Mouse (Mus musculus): ENCODE data around the gene Rcbtb2.

Gene Rcbtb2

DNA sequence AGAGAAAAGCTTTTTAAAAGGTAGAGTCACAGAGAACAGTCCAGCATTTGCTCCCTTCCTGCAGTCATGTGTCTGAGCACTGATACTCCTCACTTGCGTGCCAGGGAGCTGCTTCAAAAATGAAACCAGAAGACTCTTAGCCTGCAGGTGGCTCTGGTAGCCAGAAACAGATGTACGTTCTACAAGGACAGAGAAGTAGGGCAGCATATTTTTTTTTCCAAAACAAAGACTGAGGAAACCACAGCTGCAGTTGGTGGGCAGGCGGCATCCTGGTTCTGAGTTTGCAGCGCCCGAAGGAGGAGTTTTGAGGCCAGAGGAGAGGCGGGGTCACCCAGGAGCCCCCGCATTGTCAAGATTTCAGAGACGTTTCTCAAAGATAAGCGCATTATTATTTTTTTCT lies 5.9 kb upstream of the Rcbtb2 start:
- DNase-seq (ENCODE audit: low spot score): no peak

DNA sequence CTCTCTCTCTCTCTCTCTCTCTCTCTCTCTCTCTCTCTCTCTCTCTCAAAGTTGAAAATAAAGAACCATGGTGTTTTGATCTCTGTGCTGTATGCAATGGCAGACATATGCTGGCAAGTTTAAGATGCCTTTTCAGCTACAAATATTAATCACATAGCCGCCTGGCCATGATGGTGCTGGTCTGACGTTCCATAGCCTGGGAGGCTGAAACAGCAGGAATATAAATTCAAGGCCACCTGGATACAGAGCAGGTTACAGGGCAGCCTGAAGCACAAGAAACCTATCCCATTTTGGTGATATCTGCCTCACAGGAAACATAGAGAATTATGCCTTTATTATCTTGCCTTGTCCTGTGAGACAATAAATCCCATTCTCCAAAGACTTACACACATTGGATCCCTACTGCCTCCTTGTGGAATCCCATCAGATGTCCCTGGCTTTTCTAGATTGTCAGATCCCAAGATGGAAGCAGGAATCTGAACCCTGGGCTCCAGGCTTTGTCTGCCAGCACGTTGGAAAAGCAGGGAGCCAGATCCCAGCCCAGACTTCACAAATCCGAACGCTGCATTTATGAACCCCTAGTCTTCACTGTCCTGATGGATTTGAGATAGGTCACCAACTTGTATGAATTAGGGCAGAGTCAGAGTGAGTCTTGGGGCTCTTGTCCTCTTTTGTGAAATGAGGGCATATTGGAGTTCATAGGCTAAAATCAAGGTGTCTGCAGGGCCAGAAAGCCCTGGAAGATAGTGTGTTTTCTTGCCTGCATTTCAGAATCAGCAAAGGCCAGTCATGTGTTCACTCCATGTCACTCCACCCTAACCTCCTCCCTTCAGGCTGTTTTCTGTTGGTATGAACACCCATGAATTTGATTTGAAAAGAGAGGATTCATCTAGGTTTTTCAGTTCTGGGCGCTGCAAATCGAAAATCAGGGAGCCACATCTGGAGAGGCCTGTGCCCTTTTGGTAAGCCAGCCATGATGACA lies 5.1 kb upstream of the Rcbtb2 start:
- DNase-seq (ENCODE audit: low spot score): no peak

DNA sequence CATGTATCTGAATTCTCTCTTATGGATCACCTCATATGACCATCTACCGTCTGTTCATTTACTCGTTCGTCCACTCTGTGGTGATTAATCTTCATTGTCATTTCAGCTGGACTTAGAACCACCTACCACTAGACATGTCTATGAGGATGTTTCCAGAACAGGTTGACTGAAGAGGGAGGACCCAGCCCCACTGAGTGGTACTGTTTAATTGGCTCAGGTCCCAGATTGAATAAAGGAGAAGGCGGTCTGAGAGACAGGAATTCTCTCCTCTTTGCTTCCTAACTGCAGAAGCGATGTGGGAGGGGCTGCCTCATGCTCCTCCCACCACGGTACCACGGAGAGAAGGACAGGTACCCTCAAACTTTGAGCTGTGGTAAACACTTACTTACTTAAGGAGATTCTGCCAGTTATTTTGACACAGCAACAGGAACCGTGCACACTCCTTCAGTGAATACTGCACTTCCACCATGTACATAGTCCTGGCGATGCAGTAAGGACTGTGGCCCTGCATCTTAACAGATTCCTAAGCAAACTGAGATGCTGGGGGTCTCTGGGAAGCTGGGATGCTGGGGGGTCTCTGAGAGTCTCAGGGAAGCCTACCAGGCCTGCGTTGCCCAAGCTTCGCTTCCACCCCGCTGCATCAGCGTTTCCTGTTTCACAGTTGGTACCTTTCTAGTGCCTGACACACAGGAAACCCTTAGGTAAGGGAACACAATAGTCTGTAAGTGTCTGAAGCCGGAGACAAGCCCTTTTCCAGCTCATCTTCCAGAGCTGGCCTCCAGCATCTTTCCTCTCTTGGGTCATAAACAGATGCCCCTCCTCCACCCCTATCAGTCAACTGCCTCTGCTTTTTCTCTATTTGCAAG lies 4.1 kb upstream of the Rcbtb2 start:
- DNase-seq (ENCODE audit: low spot score): no peak

DNA sequence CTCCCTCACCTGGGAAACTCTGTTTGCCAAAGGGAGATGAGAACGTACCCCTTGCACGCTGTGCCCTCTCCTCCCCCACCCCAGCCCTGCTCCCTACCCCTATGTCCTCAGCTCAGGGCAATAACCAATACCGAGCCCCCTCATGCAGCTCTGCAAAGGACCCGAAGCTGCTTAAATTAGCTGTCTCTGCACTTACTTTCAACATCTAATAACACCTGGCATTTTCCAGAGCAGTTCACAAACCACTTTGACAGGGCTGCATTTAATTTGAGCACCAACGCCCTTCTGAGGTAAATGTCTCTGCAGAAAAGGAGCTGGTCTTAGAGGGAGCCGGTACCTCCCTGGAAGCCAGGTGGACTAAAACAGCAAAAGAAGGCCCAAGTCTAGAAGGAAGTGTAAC lies 3.4 kb upstream of the Rcbtb2 start:
- DNase-seq (ENCODE audit: low spot score): no peak

DNA sequence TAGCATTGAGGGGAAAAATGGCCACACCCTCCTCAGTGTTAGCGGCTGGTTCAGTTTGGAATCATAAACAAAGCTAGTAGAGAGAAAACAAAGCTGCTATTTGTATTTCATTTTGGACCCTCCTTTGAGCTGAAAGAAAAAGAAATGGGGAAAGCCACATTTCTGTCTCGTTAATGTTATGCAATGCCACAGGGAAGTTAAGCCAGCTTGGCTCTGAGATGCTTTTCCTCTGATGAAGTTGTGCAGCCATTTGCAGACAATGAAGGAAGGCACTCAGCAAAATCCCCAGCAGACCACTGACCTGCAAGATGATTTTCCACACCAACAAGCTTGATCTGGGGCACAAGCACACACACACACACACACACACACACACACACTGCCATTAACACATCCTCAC lies 2.9 kb upstream of the Rcbtb2 start:
- no peak for DNase-seq (ENCODE audit: low spot score)

DNA sequence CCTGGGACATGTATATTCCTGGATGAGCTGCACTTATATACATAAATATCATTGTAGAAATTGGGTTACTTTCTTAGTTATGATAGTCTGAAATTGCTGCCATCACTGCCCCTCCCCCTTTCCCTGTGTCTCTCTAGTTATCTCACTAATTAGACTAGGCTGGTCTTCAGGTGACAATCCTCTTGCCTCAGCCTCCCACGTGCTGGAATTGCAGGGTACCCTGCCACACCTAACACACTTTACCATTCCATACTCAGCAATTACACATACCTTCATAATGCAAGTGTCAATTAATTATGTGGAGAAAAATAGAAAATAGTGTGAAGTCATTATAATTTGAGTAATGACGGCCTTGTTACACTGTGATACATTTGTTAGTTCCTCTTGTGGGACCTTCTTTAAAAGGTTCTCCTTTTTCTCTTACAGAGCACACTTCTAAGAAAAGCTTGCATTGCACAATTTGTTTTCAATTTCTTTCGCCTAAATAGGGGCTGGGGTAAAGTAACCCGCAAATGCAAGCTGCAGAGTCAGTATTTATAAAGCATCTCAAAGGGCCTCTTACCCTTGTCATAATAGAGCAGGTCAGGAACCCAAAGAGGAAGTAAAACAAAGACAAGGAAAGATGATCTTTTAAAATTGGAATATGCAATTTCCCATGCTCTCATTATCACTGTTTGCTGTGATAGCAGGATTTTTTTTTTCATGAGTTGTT lies 470 bp upstream of the Rcbtb2 start:
- DNase-seq (ENCODE audit: low spot score): no peak

DNA sequence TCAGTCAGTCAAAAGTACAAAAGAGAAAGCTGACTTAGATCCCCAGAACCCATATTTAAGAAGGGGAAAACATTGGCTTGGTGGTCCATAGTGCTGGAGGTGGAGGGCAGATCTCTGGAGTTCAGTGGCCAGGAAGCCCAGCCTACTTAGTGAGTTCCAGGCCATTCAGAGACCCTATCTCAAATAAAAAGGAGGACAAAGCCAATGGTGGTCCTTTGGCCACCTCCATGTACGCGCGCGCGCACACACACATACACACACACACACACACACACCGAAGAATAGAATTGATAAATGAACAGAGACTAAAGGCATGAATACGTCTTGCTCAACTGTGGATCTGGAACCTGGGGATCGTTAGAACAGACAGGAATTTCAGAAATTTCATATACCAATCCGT lies 544 bp downstream of the Rcbtb2 start:
- no peak for DNase-seq (ENCODE audit: low spot score)

DNA sequence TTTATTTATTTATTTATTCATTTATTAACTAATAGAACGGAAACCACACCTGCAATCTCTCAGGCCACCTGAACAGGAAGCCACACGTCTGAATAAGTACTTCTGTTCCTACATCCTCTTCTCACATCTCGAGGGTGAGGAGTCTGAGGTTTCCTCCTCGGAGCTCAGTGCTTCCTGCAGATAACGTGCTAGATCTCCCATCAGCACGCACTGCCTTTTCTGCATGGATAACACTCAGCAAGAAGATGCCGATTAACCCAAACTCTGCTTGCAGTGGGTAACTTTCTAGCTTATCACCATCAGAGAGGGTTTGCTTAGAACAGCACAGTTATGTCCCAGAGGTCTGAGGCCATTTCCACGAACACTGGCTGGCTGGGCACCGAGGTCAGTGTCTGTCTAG lies 949 bp downstream of the Rcbtb2 start:
- DNase-seq (ENCODE audit: low spot score): no peak

DNA sequence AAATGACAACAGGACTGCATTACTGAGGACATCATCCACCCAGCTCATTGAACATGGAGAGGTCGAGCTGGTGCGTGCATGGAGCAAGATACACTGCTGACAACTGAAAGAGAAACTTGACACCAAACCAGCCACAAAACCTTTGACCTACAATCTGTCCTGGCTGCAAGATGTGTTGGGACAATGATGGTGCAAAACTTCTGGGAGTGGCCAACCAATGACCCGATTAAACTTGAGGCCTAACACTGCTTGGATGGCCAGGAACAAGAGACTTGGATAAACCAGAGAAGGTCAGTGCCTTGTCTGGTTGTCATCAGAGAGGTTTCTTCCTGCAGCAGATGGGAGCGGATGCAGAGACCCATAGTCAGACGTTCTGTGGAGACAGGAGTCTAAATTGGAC lies 7.7 kb downstream of the Rcbtb2 start:
- DNase-seq (ENCODE audit: low spot score): no peak

DNA sequence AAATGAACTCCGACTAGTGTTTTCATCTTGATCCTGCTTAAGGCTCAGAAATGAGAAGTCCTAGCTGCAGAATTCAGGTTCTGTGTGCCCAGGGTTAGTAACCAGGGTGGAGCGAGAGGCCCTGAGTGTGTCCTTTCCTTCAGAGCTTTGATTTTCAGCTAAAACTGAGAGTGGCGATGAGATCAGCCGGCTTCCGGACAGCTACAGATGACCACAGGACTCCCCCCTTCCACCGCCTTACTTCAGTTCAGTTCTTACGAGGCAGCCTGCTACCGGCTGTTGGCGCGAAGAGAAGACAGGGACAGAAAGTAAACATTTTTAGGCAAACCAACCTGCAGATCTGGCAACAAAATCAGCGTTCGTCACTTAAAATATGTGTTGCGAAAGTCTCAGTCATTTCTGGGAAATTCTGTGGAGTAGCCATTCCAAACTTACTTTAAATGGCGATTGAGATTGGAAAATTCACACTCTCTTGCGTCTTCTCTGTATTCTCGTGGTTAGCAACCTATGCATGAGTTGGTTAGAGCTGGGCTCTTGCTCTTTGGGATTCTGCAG lies 9.1 kb downstream of the Rcbtb2 start:
- DNase-seq (ENCODE audit: low spot score): no peak

DNA sequence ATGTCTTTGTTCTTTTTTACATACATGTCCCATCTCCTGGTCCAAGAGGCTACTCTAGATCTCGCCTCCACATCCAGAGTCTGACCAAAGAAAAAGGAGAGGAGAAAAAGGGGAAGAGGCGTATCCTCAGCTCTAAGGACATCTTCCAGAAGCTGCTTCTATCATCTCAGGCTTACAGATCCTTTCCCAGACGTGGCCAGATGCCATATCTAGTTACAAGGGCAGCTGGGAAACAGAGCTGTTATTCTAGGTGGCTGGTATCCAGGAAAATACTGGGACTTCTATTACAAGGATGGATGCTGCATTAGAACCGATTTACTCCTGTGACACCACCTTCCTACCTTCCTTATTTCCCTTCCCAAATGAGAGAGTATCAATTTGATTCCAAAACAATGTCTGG lies 9.9 kb downstream of the Rcbtb2 start:
- DNase-seq (ENCODE audit: low spot score): no peak

DNA sequence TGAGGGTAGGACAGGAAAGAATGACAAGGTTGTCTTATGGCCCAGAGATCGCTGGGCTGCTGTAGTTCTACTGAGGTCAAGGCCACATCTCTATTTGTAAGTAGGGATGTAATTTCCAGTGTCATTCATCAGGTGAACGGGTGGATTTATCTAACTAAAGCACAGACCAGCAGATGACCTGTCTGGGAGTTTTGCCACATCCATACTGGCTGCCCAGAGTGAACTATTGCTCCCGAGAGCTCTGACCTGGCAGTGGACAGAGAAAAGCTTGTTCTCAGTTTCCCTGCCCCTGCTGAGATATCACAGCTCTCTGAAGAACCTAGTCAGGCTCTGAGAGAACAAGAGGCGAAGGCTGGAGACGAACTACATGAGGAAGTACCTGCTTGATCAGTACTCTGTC lies 14.4 kb downstream of the Rcbtb2 start:
- no peak for DNase-seq (ENCODE audit: low spot score)

DNA sequence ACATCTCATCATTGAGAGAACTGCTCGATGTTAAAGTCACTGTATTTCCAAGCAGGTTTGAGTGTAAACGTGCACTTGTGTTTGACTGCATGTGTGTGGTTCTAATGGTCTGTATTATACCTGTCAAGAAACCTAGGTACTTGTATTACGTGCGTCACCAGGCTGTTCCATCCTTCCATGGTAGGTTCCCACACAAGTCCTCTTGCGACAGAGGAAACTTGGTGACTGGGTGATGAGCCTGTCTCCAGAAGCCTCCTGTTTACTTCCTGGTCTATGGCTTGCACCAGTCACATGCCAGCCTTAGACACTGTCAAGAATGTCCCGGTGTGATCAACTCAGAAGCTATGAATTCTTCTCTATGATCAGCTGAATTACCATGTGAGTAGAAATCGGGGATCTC lies 15.6 kb downstream of the Rcbtb2 start:
- DNase-seq (ENCODE audit: low spot score): no peak

DNA sequence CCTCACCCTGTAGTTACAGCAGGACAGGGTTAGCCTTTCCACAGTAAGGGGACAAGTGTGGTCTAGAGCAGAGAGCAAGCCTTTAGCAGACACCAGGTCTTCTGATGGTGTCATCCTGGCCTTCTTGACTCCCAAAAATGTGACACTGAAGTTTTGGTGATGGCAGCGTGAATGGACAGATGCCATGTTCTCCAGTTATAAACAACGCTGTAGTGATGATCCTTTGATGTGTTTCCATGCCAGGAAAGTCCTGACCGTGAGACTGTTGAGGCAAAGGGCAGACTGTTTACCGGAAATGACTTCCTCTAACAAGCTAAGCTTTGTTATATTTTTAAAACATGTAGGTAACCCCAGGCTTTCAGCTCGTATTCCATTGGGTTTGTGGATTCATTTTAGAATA lies 17.0 kb downstream of the Rcbtb2 start:
- no peak for DNase-seq (ENCODE audit: low spot score)

DNA sequence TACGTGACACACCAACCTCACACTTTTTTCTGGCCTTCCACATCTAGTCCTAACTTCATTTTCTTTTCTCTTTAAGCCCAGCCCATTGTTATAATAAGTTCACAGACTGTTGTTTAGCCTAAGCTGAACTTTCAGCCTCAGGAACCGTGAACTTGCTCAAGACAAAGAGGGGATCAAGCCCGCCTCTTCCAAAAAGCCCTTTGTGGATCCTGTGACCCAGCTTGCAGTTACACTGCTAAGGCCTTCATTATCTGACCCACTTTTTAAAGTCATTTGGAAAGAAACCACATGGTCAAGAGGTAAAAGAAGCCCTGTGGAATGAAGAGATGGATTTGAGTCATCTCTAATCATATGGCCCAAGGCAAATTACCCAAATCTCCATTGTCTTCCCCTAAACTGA lies 19.0 kb downstream of the Rcbtb2 start:
- no peak for DNase-seq (ENCODE audit: low spot score)

DNA sequence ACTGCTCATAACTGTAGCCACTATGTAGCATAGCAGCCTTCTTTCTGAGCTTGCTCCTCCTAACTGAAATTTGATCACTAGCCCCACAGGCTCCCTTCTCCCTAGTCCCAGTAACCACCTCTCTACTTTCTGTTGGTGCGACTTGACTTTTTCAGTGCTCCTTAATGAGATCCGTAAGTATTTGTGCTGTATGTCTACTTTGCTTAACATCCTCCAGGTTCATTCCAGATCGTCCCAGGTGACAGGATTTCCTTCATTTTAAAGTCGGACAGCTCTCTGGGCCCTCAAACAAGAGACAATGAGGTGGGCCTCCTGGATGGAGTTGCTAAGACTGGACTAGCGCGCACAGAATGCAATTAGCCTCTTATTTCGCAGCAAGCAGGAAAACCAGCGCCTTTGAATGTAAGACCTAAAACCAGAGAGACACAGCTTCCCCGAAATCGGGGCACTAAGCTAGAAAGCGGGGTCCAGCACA lies 19.6 kb downstream of the Rcbtb2 start:
- DNase-seq (ENCODE audit: low spot score): no peak

DNA sequence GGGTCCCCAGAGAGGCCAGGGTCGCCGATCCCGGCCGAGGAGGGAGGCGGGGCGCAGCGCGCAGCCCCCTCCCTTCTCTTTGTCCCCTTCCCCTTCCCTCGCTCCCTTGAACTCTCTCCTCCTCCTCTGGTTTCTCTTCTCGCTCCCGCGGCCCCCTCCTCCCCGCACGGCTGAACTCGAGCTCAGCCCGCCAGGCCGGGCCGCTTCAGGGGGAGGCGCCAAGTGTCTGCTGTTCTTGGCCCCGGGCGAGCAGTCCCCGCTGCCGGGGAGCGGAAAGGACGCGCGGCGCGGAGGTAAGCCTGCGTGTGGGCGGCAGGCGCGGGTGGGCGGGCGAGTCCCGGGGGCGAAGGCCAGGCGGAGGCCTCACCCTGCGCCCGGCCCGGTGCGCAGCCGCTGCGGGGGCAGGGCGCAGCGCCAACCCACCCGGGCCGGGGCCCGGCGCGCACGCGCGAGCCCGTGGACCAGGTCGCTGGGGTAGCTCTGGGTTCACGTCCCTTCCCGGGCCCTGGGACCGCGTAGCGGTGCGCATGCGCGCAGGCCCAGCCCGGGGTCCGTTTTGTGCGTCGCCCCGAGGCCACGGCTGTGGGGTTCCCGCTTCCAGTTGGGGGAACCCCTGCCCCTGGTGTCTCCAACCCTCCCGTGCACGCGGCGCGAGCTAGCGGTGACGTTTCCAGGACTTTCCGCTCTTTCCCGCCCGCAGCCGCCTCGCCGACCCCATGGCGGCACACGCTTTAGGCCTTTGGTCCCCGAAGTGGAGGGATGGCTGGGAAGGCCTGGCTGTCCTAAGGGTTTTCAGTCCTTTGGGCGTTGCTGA lies 20.3 kb downstream of the Rcbtb2 start:
- DNase-seq (ENCODE audit: low spot score): peak; percentile 86

DNA sequence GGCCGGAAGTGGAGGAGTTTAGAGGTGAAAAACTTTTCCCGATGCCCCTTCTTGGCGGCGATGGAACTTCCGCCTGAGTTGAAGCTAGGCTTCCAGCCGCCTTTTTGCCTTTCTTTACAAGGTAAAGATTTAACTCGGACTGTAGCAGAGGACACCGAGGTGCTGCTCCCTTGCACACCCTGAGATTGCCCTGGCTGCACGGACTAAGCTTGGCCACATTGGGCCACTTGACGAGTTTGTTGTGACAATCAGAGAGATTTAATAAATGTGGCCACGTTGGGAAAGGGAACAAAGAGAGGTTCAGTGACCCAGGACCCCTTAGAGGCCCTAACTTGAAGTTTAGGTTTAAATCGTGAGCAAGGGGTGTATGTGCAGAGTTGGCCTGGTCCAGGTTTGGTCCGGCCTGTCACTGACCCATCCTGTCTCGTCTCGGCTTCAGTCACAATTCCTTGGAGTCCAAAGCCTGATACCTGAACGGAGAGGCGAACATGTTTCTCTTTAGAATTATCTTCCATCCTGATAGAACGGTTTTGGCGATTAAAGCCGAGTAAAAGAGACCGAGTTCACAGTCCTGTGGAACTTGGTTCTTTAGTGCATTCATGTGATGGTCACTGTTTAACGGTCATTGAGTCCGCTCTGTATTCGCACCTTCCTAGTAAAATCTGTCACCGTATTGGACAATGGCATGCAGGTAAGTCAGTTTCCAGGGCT lies 21.0 kb downstream of the Rcbtb2 start:
- no peak for DNase-seq (ENCODE audit: low spot score)

DNA sequence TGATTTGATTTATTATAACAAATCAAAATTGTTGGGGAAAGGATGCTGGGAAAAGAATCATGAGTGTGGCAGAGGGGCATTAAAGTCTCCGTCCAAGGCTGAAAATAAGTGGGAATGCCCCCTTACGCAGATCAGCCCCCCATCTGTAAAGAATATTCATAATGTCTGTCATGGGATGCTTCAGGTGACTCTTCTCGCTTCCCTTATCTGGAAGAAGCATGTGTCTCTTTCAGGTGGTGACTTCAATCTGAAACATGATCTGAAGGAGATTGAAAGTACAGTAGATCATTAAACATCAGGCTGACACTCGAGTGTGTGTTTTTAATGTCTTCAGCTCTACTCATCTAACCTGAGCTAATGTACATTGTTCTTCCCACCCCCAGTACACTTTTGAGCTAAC lies 22.7 kb downstream of the Rcbtb2 start:
- no peak for DNase-seq (ENCODE audit: low spot score)

DNA sequence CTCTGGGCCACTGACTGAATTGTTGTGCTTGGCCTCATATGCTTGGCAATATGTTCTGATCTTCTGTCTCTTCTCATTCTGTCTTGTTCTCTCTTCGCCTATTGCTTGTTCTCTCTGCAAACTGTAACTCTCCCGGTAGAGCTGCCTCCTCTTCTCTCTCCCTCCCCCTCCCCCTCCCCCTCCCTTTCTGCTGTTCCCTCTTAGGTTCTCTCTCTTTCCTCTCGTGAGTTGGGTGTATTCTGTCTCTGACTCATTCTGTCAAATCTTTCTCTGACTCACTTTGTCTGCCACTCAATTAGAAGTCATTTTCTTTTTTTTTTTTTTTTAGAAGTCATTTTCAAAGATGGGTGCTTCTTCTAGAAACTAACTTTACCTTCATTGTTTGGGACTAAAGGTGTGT lies 23.9 kb downstream of the Rcbtb2 start:
- DNase-seq (ENCODE audit: low spot score): no peak

DNA sequence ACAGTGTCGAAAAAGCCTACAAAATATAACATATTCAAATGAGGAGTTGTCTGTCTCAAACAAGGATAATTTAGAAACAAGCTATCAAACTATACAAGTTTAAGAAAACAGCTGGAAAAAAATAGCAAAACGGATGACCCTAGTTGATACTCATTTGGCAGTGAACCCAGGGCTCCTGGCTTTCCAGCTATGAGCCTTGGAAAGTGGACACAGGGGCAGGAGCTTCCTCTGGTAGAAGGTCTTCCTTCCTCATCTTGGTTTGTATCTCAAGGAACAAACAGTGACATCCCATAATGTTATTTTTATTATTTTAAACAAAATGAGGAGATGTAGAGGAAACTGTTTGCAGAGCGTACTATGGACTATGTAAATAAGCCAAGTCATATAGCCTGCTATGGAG lies 25.3 kb downstream of the Rcbtb2 start:
- no peak for DNase-seq (ENCODE audit: low spot score)

Measured in yolk sac, embryonic 10.5 days (tissue).